Mouse (Mus musculus): ENCODE measurements around the gene Pagr1a.

- TF ChIP-seq CTCF (IDR thresholded peaks at IDR 0.05; ENCODE audit: low read depth) (no peak), EP300 (IDR thresholded peaks at IDR 0.05; ENCODE audit: low read depth) (no peak)
These were observed 41.4 kb downstream of the Pagr1a start, which contains the start of gene Cdipt for GRCm38 (mm10) chr7:126975893-126975949.
